Mouse (Mus musculus): ENCODE results near the gene Lmf1. TPM values are rescaled to one million over a fixed set of nuclear protein-coding genes. Genes with fewer than 3 reads are reported as not detected.

Gene Lmf1
- polyA plus RNA-seq, 1 experiment from 2014 or later: 24.2 TPM

GRCm38 (mm10) chr17:25681636-25682035 is 102.8 kb downstream of the Lmf1 start:
- Histone ChIP-seq H3K36me3 (ENCODE audit: control insufficient read depth, insufficient read depth, low read length) (no peaks in the 10 kb centered on the region), H3K27me3 (ENCODE audit: control insufficient read depth, insufficient read depth, low read length) (no peaks in the 10 kb centered on the region), H3K27ac (ENCODE audit: low read depth, low read length) (no peak overlapping the region), H3K9me3 (ENCODE audit: control insufficient read depth, low read length) (no peaks in the 10 kb centered on the region), H3K9ac (replicated peaks; ENCODE audit: low read depth, low read length) (no peak overlapping the region), H3K4me1 (ENCODE audit: control insufficient read depth, insufficient read depth, low read length) (no peaks in the 10 kb centered on the region), H3K4me3 (ENCODE audit: low read depth, low read length) (no peak overlapping the region), H3K4me2 (ENCODE audit: low read depth, low read length) (no peak overlapping the region)
- 90% methylated on average over 4 of the region's 4 CpGs for WGBS
- ATAC-seq (ENCODE audit: low read depth): no peak

GRCm38 (mm10) chr17:25686323-25686722 is 107.4 kb downstream of the Lmf1 start:
- H3K4me2 ChIP-seq (ENCODE audit: low read depth, low read length): no peak overlapping the region
- no peaks in the 10 kb centered on the region for H3K27me3 ChIP-seq (ENCODE audit: control insufficient read depth, insufficient read depth, low read length)
- no peaks in the 10 kb centered on the region for H3K36me3 ChIP-seq (ENCODE audit: control insufficient read depth, insufficient read depth, low read length)
- no peak overlapping the region for H3K9ac ChIP-seq (replicated peaks; ENCODE audit: low read depth, low read length)
- no peaks in the 10 kb centered on the region for H3K9me3 ChIP-seq (ENCODE audit: control insufficient read depth, low read length)
- H3K27ac ChIP-seq (ENCODE audit: low read depth, low read length): no peak overlapping the region
- H3K4me1 ChIP-seq (ENCODE audit: control insufficient read depth, insufficient read depth, low read length): no peaks in the 10 kb centered on the region
- 50% methylated on average over 7 of the region's 7 CpGs for WGBS
- ATAC-seq (ENCODE audit: low read depth): no peak
- H3K4me3 ChIP-seq (ENCODE audit: low read depth, low read length): no peak overlapping the region

GRCm38 (mm10) chr17:25688922-25689321 is 110.0 kb downstream of the Lmf1 start:
- no peaks in the 10 kb centered on the region for H3K36me3 ChIP-seq (ENCODE audit: control insufficient read depth, insufficient read depth, low read length)
- H3K4me3 ChIP-seq (ENCODE audit: low read depth, low read length): no peak overlapping the region
- no peak overlapping the region for H3K9ac ChIP-seq (replicated peaks; ENCODE audit: low read depth, low read length)
- no peaks in the 10 kb centered on the region for H3K4me1 ChIP-seq (ENCODE audit: control insufficient read depth, insufficient read depth, low read length)
- H3K4me2 ChIP-seq (ENCODE audit: low read depth, low read length): no peak overlapping the region
- WGBS: 88% methylated on average over 4 of the region's 4 CpGs
- H3K9me3 ChIP-seq (ENCODE audit: control insufficient read depth, low read length): no peaks in the 10 kb centered on the region
- H3K27ac ChIP-seq (ENCODE audit: low read depth, low read length): no peak overlapping the region
- no peaks in the 10 kb centered on the region for H3K27me3 ChIP-seq (ENCODE audit: control insufficient read depth, insufficient read depth, low read length)
- no peak for ATAC-seq (ENCODE audit: low read depth)

- Histone ChIP-seq H3K27me3 (ENCODE audit: control insufficient read depth, insufficient read depth, low read length) (no peaks in the 10 kb centered on the region), H3K9me3 (ENCODE audit: control insufficient read depth, low read length) (no peaks in the 10 kb centered on the region), H3K9ac (replicated peaks; ENCODE audit: low read depth, low read length) (no peak overlapping the region), H3K4me2 (ENCODE audit: low read depth, low read length) (no peak overlapping the region), H3K27ac (ENCODE audit: low read depth, low read length) (no peak overlapping the region), H3K4me3 (ENCODE audit: low read depth, low read length) (no peak overlapping the region), H3K4me1 (ENCODE audit: control insufficient read depth, insufficient read depth, low read length) (no peaks in the 10 kb centered on the region), H3K36me3 (ENCODE audit: control insufficient read depth, insufficient read depth, low read length) (no peaks in the 10 kb centered on the region)
- ATAC-seq (ENCODE audit: low read depth): no peak
- WGBS: 59% methylated on average over 1 of the region's 1 CpGs
Measured at GRCm38 (mm10) chr17:25696263-25696662, 117.4 kb downstream of the Lmf1 start.

GRCm38 (mm10) chr17:25698446-25698845 is 119.6 kb downstream of the Lmf1 start:
- Histone ChIP-seq H3K4me2 (ENCODE audit: low read depth, low read length) (no peak overlapping the region), H3K27me3 (ENCODE audit: control insufficient read depth, insufficient read depth, low read length) (no peaks in the 10 kb centered on the region), H3K9ac (replicated peaks; ENCODE audit: low read depth, low read length) (no peak overlapping the region), H3K27ac (ENCODE audit: low read depth, low read length) (no peak overlapping the region), H3K9me3 (ENCODE audit: control insufficient read depth, low read length) (no peaks in the 10 kb centered on the region), H3K4me1 (ENCODE audit: control insufficient read depth, insufficient read depth, low read length) (no peaks in the 10 kb centered on the region), H3K4me3 (ENCODE audit: low read depth, low read length) (no peak overlapping the region), H3K36me3 (ENCODE audit: control insufficient read depth, insufficient read depth, low read length) (no peaks in the 10 kb centered on the region)
- no peak; the same call in 1 of the 2 replicates for ATAC-seq (ENCODE audit: low read depth)
- 12% methylated on average over 7 of the region's 7 CpGs for WGBS

- WGBS: 59% methylated on average over 9 of the region's 9 CpGs
- H3K27ac ChIP-seq (ENCODE audit: low read depth, low read length): no peak overlapping the region
- no peaks in the 10 kb centered on the region for H3K27me3 ChIP-seq (ENCODE audit: control insufficient read depth, insufficient read depth, low read length)
- no peaks in the 10 kb centered on the region for H3K9me3 ChIP-seq (ENCODE audit: control insufficient read depth, low read length)
- H3K4me3 ChIP-seq (ENCODE audit: low read depth, low read length): no peak overlapping the region
- no peak overlapping the region for H3K4me2 ChIP-seq (ENCODE audit: low read depth, low read length)
- no peaks in the 10 kb centered on the region for H3K36me3 ChIP-seq (ENCODE audit: control insufficient read depth, insufficient read depth, low read length)
- no peaks in the 10 kb centered on the region for H3K4me1 ChIP-seq (ENCODE audit: control insufficient read depth, insufficient read depth, low read length)
- ATAC-seq (ENCODE audit: low read depth): no peak
- no peak overlapping the region for H3K9ac ChIP-seq (replicated peaks; ENCODE audit: low read depth, low read length)
Measured at GRCm38 (mm10) chr17:25700863-25701496, 122.1 kb downstream of the Lmf1 start.

GRCm38 (mm10) chr17:25709994-25710393 is 131.1 kb downstream of the Lmf1 start:
- Histone ChIP-seq H3K4me3 (ENCODE audit: low read depth, low read length) (no peak overlapping the region), H3K4me2 (ENCODE audit: low read depth, low read length) (no peak overlapping the region), H3K27me3 (ENCODE audit: control insufficient read depth, insufficient read depth, low read length) (no peaks in the 10 kb centered on the region), H3K27ac (ENCODE audit: low read depth, low read length) (no peak overlapping the region), H3K9ac (replicated peaks; ENCODE audit: low read depth, low read length) (no peak overlapping the region), H3K36me3 (ENCODE audit: control insufficient read depth, insufficient read depth, low read length) (no peaks in the 10 kb centered on the region), H3K4me1 (ENCODE audit: control insufficient read depth, insufficient read depth, low read length) (no peaks in the 10 kb centered on the region), H3K9me3 (ENCODE audit: control insufficient read depth, low read length) (no peaks in the 10 kb centered on the region)
- WGBS: 96% methylated on average over 2 of the region's 2 CpGs
- ATAC-seq (ENCODE audit: low read depth): no peak

- 78% methylated on average over 4 of the region's 4 CpGs for WGBS
- no peak overlapping the region for H3K9ac ChIP-seq (replicated peaks; ENCODE audit: low read depth, low read length)
- ATAC-seq (ENCODE audit: low read depth): no peak
Measured at GRCm38 (mm10) chr17:25711136-25711535, 132.3 kb downstream of the Lmf1 start.

More at GRCm38 (mm10) chr17:25711136-25711535, 132.3 kb downstream of the Lmf1 start:
- no peak overlapping the region for H3K27ac ChIP-seq (ENCODE audit: low read depth, low read length)
- H3K27me3 ChIP-seq (ENCODE audit: control insufficient read depth, insufficient read depth, low read length): no peaks in the 10 kb centered on the region; the same call in 1 of the 2 replicates
- H3K4me3 ChIP-seq (ENCODE audit: low read depth, low read length): no peak overlapping the region
- H3K36me3 ChIP-seq (ENCODE audit: control insufficient read depth, insufficient read depth, low read length): no peaks in the 10 kb centered on the region
- H3K9me3 ChIP-seq (ENCODE audit: control insufficient read depth, low read length): no peaks in the 10 kb centered on the region
- H3K4me2 ChIP-seq (ENCODE audit: low read depth, low read length): no peak overlapping the region
- H3K4me1 ChIP-seq (ENCODE audit: control insufficient read depth, insufficient read depth, low read length): no peaks in the 10 kb centered on the region

All from neural tube, embryonic 14.5 days (tissue).